ENCODE assay signal across 8 mouse cellular contexts in genomic region chr12:69227776-69228466, GRCm38 (mm10). TPM values are rescaled to one million over a fixed set of nuclear protein-coding genes. Genes with fewer than 3 reads are reported as not detected.
A peak's percentile ranks its signal among the peaks of the same experiment; 100 is the strongest.
DNase-seq lines count a peak whose midpoint lies in the region; ATAC-seq and TF ChIP-seq lines count a peak whose summit lies in the region.

Pole2 (minus strand) TSS chr12:69228195.

- DNase-seq in CD4-positive helper T cell, adult 2 months (ENCODE audit: low read depth, low spot score) = peak; percentile 87
- DNase-seq in brain, embryonic 14.5 days (ENCODE audit: low read depth) = peak; percentile 92
- DNase-seq in midbrain, postnatal 0 days (ENCODE audit: low spot score) = peak; percentile 71
- DNase-seq in spleen, postnatal 14 days (ENCODE audit: low spot score in 2 of 2) = peak; percentile 82 to 85

- TF ChIP-seq CTCF in brain, embryonic 14.5 days (IDR thresholded peaks at IDR 0.05; ENCODE audit: borderline replicate concordance, extremely low read depth, insufficient read depth, insufficient read length) = no peak
- TF ChIP-seq CTCF in midbrain, postnatal 0 days (IDR thresholded peaks at IDR 0.05) = peak; percentile 16; the same call in 1 of the 2 replicates

- no peaks in the 10 kb centered on the region for H3K27me3 ChIP-seq in erythroblast, embryonic 14.5 days (ENCODE audit: control insufficient read depth)
- no peaks in the 10 kb centered on the region for H3K27me3 ChIP-seq in heart, embryonic 11.5 days (ENCODE audit: control insufficient read depth, insufficient read depth, low read length)
- no peaks in the 10 kb centered on the region for H3K27me3 ChIP-seq in kidney, embryonic 15.5 days
- no peaks in the 10 kb centered on the region for H3K27me3 ChIP-seq in limb, embryonic 15.5 days
- no peaks in the 10 kb centered on the region for H3K27me3 ChIP-seq in midbrain, postnatal 0 days (ENCODE audit: insufficient read depth, low read length)

- peak within 1 kb of the TSS; percentile 57 for H3K4me2 ChIP-seq in heart, embryonic 11.5 days
- peak within 1 kb of the TSS; percentile 65 for H3K4me2 ChIP-seq in kidney, embryonic 15.5 days
- peak within 1 kb of the TSS; percentile 45 for H3K4me2 ChIP-seq in limb, embryonic 15.5 days
- H3K4me2 ChIP-seq in midbrain, postnatal 0 days (ENCODE audit: low read depth, low read length, poor library complexity, severe bottlenecking) = peak within 1 kb of the TSS; percentile 55

- WGBS in heart, embryonic 11.5 days (ENCODE audit: insufficient replicate concordance) = under 1% methylated on average over 37 of the region's 37 CpGs
- WGBS in kidney, embryonic 15.5 days = 0% methylated on average over 37 of the region's 37 CpGs
- under 1% methylated on average over 37 of the region's 37 CpGs for WGBS in limb, embryonic 15.5 days
- WGBS in midbrain, postnatal 0 days = under 1% methylated on average over 37 of the region's 37 CpGs

- ATAC-seq in heart, embryonic 11.5 days (replicated peaks; ENCODE audit: insufficient number of reproducible peaks, low FRiP score, low TSS enrichment) = peak; percentile 92
- peak; percentile 98 for ATAC-seq in kidney, embryonic 15.5 days (replicated peaks; ENCODE audit: low FRiP score)
- peak; percentile 95 for ATAC-seq in limb, embryonic 15.5 days (ENCODE audit: insufficient number of reproducible peaks, low FRiP score, low TSS enrichment, low read depth)
- peak; percentile 92 for ATAC-seq in midbrain, postnatal 0 days (ENCODE audit: low FRiP score)

- H3K9ac ChIP-seq in heart, embryonic 11.5 days (ENCODE audit: low read depth, low read length) = peak within 1 kb of the TSS; percentile 78
- peak within 1 kb of the TSS; percentile 53 for H3K9ac ChIP-seq in kidney, embryonic 15.5 days
- peak within 1 kb of the TSS; percentile 41; the same call in 1 of the 2 replicates for H3K9ac ChIP-seq in limb, embryonic 15.5 days
- peak within 1 kb of the TSS; percentile 2; the same call in 1 of the 2 replicates for H3K9ac ChIP-seq in midbrain, postnatal 0 days (replicated peaks; ENCODE audit: low read length, poor library complexity, severe bottlenecking)

- peaks cover 36% of the 10 kb centered on the region for H3K4me1 ChIP-seq in erythroblast, embryonic 14.5 days (ENCODE audit: control insufficient read depth)
- peaks cover 4% of the 10 kb centered on the region; the same call in 1 of the 2 replicates for H3K4me1 ChIP-seq in heart, embryonic 11.5 days (ENCODE audit: control insufficient read depth, insufficient read depth, low read length)
- peaks cover 14% of the 10 kb centered on the region for H3K4me1 ChIP-seq in kidney, embryonic 15.5 days
- peaks cover 5% of the 10 kb centered on the region; the same call in 1 of the 2 replicates for H3K4me1 ChIP-seq in limb, embryonic 15.5 days
- H3K4me1 ChIP-seq in midbrain, postnatal 0 days (ENCODE audit: insufficient read depth, low read length) = no peaks in the 10 kb centered on the region

- peak; percentile 55; the same call in 1 of the 2 replicates for TF ChIP-seq POLR2A in brain, embryonic 14.5 days (IDR thresholded peaks at IDR 0.05; ENCODE audit: borderline replicate concordance, extremely low read depth, insufficient read depth, insufficient read length, poor library complexity, severe bottlenecking)

- peak within 1 kb of the TSS; percentile 88 for H3K4me3 ChIP-seq in erythroblast, embryonic 14.5 days (replicated peaks)
- H3K4me3 ChIP-seq in heart, embryonic 11.5 days (ENCODE audit: low read depth, low read length) = peak within 1 kb of the TSS; percentile 69
- peak within 1 kb of the TSS; percentile 83 for H3K4me3 ChIP-seq in kidney, embryonic 15.5 days (replicated peaks)
- peak within 1 kb of the TSS; percentile 71 for H3K4me3 ChIP-seq in limb, embryonic 15.5 days
- H3K4me3 ChIP-seq in midbrain, postnatal 0 days (ENCODE audit: low read depth, low read length) = peak within 1 kb of the TSS; percentile 46

- no peaks in the 10 kb centered on the region for H3K9me3 ChIP-seq in erythroblast, embryonic 14.5 days (ENCODE audit: control insufficient read depth, low read length)
- no peaks in the 10 kb centered on the region for H3K9me3 ChIP-seq in heart, embryonic 11.5 days (replicated peaks; ENCODE audit: control insufficient read depth, low read length)
- no peaks in the 10 kb centered on the region for H3K9me3 ChIP-seq in kidney, embryonic 15.5 days (replicated peaks)
- no peaks in the 10 kb centered on the region for H3K9me3 ChIP-seq in limb, embryonic 15.5 days
- H3K9me3 ChIP-seq in midbrain, postnatal 0 days (ENCODE audit: low read length) = no peaks in the 10 kb centered on the region

- H3K36me3 ChIP-seq in erythroblast, embryonic 14.5 days (ENCODE audit: control insufficient read depth) = peaks cover 33% of the 10 kb centered on the region
- peaks cover 3% of the 10 kb centered on the region; the same call in 1 of the 2 replicates for H3K36me3 ChIP-seq in heart, embryonic 11.5 days (ENCODE audit: control insufficient read depth, insufficient read depth, low read length)
- peaks cover 27% of the 10 kb centered on the region for H3K36me3 ChIP-seq in kidney, embryonic 15.5 days
- H3K36me3 ChIP-seq in limb, embryonic 15.5 days = peaks cover 13% of the 10 kb centered on the region
- no peaks in the 10 kb centered on the region for H3K36me3 ChIP-seq in midbrain, postnatal 0 days (ENCODE audit: insufficient read depth, low read length)

- H3K27ac ChIP-seq in heart, embryonic 11.5 days (ENCODE audit: low read depth, low read length) = peak within 1 kb of the TSS; percentile 84
- peak within 1 kb of the TSS; percentile 93 for H3K27ac ChIP-seq in kidney, embryonic 15.5 days
- H3K27ac ChIP-seq in limb, embryonic 15.5 days = peak within 1 kb of the TSS; percentile 93
- no peak within 1 kb of the TSS for H3K27ac ChIP-seq in midbrain, postnatal 0 days (ENCODE audit: low read depth, low read length)

RNA-seq across cellular contexts. Expression of gene Pole2, which starts in this region (rescaled TPM):
- 7.8 and 14.5 TPM in 2 replicates for polyA plus RNA-seq in brain, embryonic 14.5 days (2012; rRNA removed)
- polyA plus RNA-seq in erythroblast, embryonic 14.5 days (2012) = 2.5 and 2.9 TPM in 2 replicates
- 20.7 and 22.2 TPM in 2 replicates for polyA plus RNA-seq in heart, embryonic 11.5 days (2014; fragmentation: Nextera tagmentation; extraction: Ambion mirVana)
- polyA plus RNA-seq in kidney, embryonic 15.5 days (2015; fragmentation: Nextera tagmentation; extraction: Ambion mirVana) = 28.9 and 30.6 TPM in 2 replicates
- polyA plus RNA-seq in limb, embryonic 15.5 days (2015; fragmentation: Nextera tagmentation; extraction: Ambion mirVana) = 23.1 and 24.0 TPM in 2 replicates
- 2.4 and 3.6 TPM in 2 replicates for total RNA-seq in midbrain, postnatal 0 days (2014; rRNA removed)
- polyA plus RNA-seq in midbrain, postnatal 0 days (2015; fragmentation: Nextera tagmentation; extraction: Ambion mirVana) = 1.4 TPM in 2 replicates

Comparison
In these comparisons a context has a peak if more than half of its experiments do, and no peak if none do; other contexts are left out.
1. H3K9ac ChIP-seq: peak in every context shown above with its lines; median percentile 78 in heart, embryonic 11.5 days; 53 in kidney, embryonic 15.5 days; 41 in limb, embryonic 15.5 days; 2 in midbrain, postnatal 0 days.